Mouse (Mus musculus): ENCODE data around the gene Rbfox1. TPM values are rescaled to one million over a fixed set of nuclear protein-coding genes. Genes with fewer than 3 reads are reported as not detected.

The Rbfox1 gene
- polyA plus RNA-seq, 1 experiment from 2014 or later, result 3.3 TPM

- no peaks in the 10 kb centered on the region for H3K4me1 ChIP-seq (replicated peaks; ENCODE audit: insufficient read depth, low read length)
- H3K9ac ChIP-seq (ENCODE audit: low read depth, low read length), result no peak overlapping the region
- ATAC-seq (replicated peaks; ENCODE audit: low FRiP score, low read depth), result no peak
- H3K27ac ChIP-seq, result no peak overlapping the region
- H3K27me3 ChIP-seq (ENCODE audit: insufficient read depth, low read length), result no peaks in the 10 kb centered on the region
- 84% methylated on average over 2 of the region's 2 CpGs for WGBS
- no peak for TF ChIP-seq CTCF (IDR thresholded peaks at IDR 0.05; ENCODE audit: low read depth)
- DNase-seq (ENCODE audit: low spot score), result no peak
- no peak overlapping the region for H3K4me2 ChIP-seq (ENCODE audit: low read length)
- H3K4me3 ChIP-seq (replicated peaks; ENCODE audit: low read depth, low read length), result no peak overlapping the region
- no peaks in the 10 kb centered on the region for H3K36me3 ChIP-seq (ENCODE audit: insufficient read depth, low read length)
- H3K9me3 ChIP-seq (replicated peaks; ENCODE audit: low read length), result no peaks in the 10 kb centered on the region
These were observed 1020.8 kb downstream of the Rbfox1 start for GRCm38 (mm10) chr16:6906001-6906400.

DNA sequence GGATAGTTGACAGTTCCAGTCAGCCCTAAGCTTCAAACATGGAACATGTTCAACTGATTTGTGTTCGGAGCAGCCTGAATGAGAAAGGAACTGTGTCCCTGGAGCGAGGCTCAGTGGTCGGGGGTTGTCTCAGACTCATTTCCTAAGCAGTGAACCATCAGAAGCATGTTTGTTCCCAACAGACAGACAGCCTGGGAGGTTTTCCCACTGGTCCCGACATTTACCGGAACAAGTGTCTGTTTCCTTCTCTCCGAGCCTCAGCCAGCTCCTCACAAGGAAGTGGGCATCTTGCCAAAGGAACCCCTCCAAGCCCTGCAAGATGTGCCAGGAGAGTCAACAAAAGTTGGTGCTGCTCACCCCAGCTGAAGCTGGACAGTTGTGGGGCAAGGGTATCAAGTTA is 1022.4 kb downstream of the Rbfox1 start:
- DNase-seq (ENCODE audit: low spot score), result no peak
- WGBS, result 36% methylated on average over 6 of the region's 6 CpGs
- no peak overlapping the region for H3K27ac ChIP-seq

DNA sequence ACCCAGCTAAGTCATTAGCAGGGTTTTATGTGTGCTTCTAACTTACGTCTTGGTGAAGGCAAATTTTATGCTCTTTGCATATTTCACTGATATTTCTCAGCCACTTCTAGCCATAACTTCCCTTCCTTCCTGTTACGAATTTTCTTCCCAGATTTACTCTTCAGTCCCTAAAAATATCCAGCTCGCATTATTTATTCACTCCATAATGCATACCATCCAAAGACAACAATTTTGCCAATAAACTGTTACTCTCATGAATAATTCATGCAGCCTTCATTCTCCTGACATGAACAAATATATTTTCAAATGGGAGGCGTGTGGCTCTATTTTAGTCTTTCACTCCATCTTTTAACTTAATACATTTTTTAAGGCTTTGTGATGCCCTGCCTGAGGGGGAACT is 1029.4 kb downstream of the Rbfox1 start:
- peak; percentile 52 for DNase-seq (ENCODE audit: low spot score)
- Histone ChIP-seq H3K9ac (ENCODE audit: low read depth, low read length) (no peak overlapping the region), H3K27me3 (ENCODE audit: insufficient read depth, low read length) (no peaks in the 10 kb centered on the region), H3K36me3 (ENCODE audit: insufficient read depth, low read length) (no peaks in the 10 kb centered on the region), H3K4me3 (replicated peaks; ENCODE audit: low read depth, low read length) (no peak overlapping the region), H3K4me2 (ENCODE audit: low read length) (no peak overlapping the region), H3K9me3 (replicated peaks; ENCODE audit: low read length) (no peaks in the 10 kb centered on the region), H3K4me1 (replicated peaks; ENCODE audit: insufficient read depth, low read length) (no peaks in the 10 kb centered on the region), H3K27ac (no peak overlapping the region)
- WGBS, result 63% methylated on average over 4 of the region's 4 CpGs
- no peak for ATAC-seq (replicated peaks; ENCODE audit: low FRiP score, low read depth)
- TF ChIP-seq CTCF (IDR thresholded peaks at IDR 0.05; ENCODE audit: low read depth), result no peak

More for the DNA sequence above, 1022.4 kb downstream of the Rbfox1 start:
- H3K36me3 ChIP-seq (ENCODE audit: insufficient read depth, low read length), result no peaks in the 10 kb centered on the region
- TF ChIP-seq CTCF (IDR thresholded peaks at IDR 0.05; ENCODE audit: low read depth), result no peak
- no peak for ATAC-seq (replicated peaks; ENCODE audit: low FRiP score, low read depth)
- no peak overlapping the region for H3K4me2 ChIP-seq (ENCODE audit: low read length)
- H3K27me3 ChIP-seq (ENCODE audit: insufficient read depth, low read length), result no peaks in the 10 kb centered on the region
- H3K9ac ChIP-seq (ENCODE audit: low read depth, low read length), result no peak overlapping the region
- no peaks in the 10 kb centered on the region for H3K4me1 ChIP-seq (replicated peaks; ENCODE audit: insufficient read depth, low read length)
- H3K9me3 ChIP-seq (replicated peaks; ENCODE audit: low read length), result no peaks in the 10 kb centered on the region
- H3K4me3 ChIP-seq (replicated peaks; ENCODE audit: low read depth, low read length), result no peak overlapping the region

DNA sequence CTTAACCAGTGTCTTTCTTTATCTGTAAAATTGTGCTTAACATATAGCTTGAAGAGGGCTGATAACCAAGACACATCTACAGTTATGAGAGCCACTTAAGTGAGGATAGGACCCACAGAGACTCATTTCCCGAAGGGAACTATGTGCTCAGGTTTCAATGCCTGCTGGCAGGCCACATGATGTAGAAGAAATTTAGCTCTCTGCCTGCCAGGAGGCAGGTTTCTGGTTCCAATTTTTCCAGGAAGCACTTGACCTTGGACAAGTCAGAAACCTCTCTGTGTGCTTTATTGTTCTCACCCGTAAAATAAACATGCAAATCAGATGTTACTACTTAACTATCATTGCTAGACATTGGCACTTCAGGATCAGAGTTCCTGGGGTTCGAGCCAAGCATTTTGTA is 1033.5 kb downstream of the Rbfox1 start:
- no peak overlapping the region for H3K27ac ChIP-seq
- no peak for ATAC-seq (replicated peaks; ENCODE audit: low FRiP score, low read depth)
- peak; percentile 19 for DNase-seq (ENCODE audit: low spot score)
- no peak for TF ChIP-seq CTCF (IDR thresholded peaks at IDR 0.05; ENCODE audit: low read depth)
- H3K4me2 ChIP-seq (ENCODE audit: low read length), result no peak overlapping the region
- H3K4me3 ChIP-seq (replicated peaks; ENCODE audit: low read depth, low read length), result no peak overlapping the region
- no peaks in the 10 kb centered on the region for H3K36me3 ChIP-seq (ENCODE audit: insufficient read depth, low read length)
- no peaks in the 10 kb centered on the region for H3K4me1 ChIP-seq (replicated peaks; ENCODE audit: insufficient read depth, low read length)
- no peaks in the 10 kb centered on the region for H3K9me3 ChIP-seq (replicated peaks; ENCODE audit: low read length)
- H3K27me3 ChIP-seq (ENCODE audit: insufficient read depth, low read length), result no peaks in the 10 kb centered on the region
- 35% methylated on average over 3 of the region's 3 CpGs for WGBS
- H3K9ac ChIP-seq (ENCODE audit: low read depth, low read length), result no peak overlapping the region

DNA sequence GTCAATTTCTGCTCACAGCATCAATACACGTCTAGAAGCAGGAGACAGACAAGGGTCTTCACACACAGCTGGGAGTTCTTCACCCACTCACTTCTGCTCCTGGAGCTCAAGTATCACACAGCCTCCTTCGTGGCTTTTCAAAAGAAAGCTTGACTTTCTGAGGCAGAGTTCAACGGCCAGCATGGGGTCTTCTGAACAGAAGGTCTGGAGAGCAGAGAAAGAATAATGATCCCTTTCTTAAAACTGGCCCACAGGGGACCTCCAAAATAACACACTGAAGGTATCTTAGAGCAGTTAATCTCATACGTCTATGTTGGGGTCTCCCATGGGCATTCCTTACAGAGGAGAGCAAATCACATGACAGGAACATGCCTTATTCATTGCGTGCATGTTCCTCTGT is 1034.5 kb downstream of the Rbfox1 start:
- Histone ChIP-seq H3K36me3 (ENCODE audit: insufficient read depth, low read length) (no peaks in the 10 kb centered on the region), H3K9ac (ENCODE audit: low read depth, low read length) (no peak overlapping the region), H3K4me3 (replicated peaks; ENCODE audit: low read depth, low read length) (no peak overlapping the region), H3K27ac (no peak overlapping the region), H3K9me3 (replicated peaks; ENCODE audit: low read length) (no peaks in the 10 kb centered on the region), H3K4me2 (ENCODE audit: low read length) (no peak overlapping the region), H3K4me1 (replicated peaks; ENCODE audit: insufficient read depth, low read length) (no peaks in the 10 kb centered on the region), H3K27me3 (ENCODE audit: insufficient read depth, low read length) (no peaks in the 10 kb centered on the region)
- no peak for TF ChIP-seq CTCF (IDR thresholded peaks at IDR 0.05; ENCODE audit: low read depth)
- 37% methylated on average over 5 of the region's 5 CpGs for WGBS
- ATAC-seq (replicated peaks; ENCODE audit: low FRiP score, low read depth) (no peak), DNase-seq (ENCODE audit: low spot score) (no peak)

- no peak for ATAC-seq (replicated peaks; ENCODE audit: low FRiP score, low read depth)
- DNase-seq (ENCODE audit: low spot score), result no peak
- Histone ChIP-seq H3K4me3 (replicated peaks; ENCODE audit: low read depth, low read length) (no peak overlapping the region), H3K9ac (ENCODE audit: low read depth, low read length) (no peak overlapping the region), H3K4me2 (ENCODE audit: low read length) (no peak overlapping the region), H3K27me3 (ENCODE audit: insufficient read depth, low read length) (no peaks in the 10 kb centered on the region), H3K27ac (no peak overlapping the region), H3K9me3 (replicated peaks; ENCODE audit: low read length) (no peaks in the 10 kb centered on the region), H3K36me3 (ENCODE audit: insufficient read depth, low read length) (no peaks in the 10 kb centered on the region), H3K4me1 (replicated peaks; ENCODE audit: insufficient read depth, low read length) (no peaks in the 10 kb centered on the region)
- no peak for TF ChIP-seq CTCF (IDR thresholded peaks at IDR 0.05; ENCODE audit: low read depth)
- whole genome bisulfite sequencing, result 55% methylated on average over 2 of the region's 2 CpGs
These were observed 1042.5 kb downstream of the Rbfox1 start for GRCm38 (mm10) chr16:6927661-6928060.

DNA sequence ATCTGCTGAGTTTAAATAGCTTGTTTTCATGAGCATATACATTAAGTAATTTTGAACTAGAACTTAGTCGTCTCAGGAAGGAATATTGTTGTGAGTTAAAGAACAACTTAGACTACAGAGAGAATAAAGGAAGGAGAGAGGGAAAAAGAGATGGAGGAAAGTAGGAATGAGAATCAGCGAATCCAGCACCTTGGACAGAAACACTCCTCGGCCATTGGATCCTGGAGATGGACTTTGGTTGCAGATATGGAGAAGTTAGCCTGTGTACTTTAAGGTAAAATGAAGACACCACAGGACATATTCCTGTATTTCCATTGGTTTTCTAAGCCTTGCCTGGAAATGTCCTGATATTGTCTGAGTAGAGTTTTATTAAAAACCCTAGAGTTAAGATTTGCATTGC is 1045.6 kb downstream of the Rbfox1 start:
- Histone ChIP-seq H3K9ac (ENCODE audit: low read depth, low read length) (no peak overlapping the region), H3K4me2 (ENCODE audit: low read length) (no peak overlapping the region), H3K36me3 (ENCODE audit: insufficient read depth, low read length) (no peaks in the 10 kb centered on the region), H3K27me3 (ENCODE audit: insufficient read depth, low read length) (no peaks in the 10 kb centered on the region), H3K9me3 (replicated peaks; ENCODE audit: low read length) (no peaks in the 10 kb centered on the region), H3K4me1 (replicated peaks; ENCODE audit: insufficient read depth, low read length) (no peaks in the 10 kb centered on the region), H3K27ac (no peak overlapping the region), H3K4me3 (replicated peaks; ENCODE audit: low read depth, low read length) (no peak overlapping the region)
- 41% methylated on average over 3 of the region's 3 CpGs for WGBS
- TF ChIP-seq CTCF (IDR thresholded peaks at IDR 0.05; ENCODE audit: low read depth), result no peak
- ATAC-seq (replicated peaks; ENCODE audit: low FRiP score, low read depth) (no peak), DNase-seq (ENCODE audit: low spot score) (peak; percentile 41)

All from kidney, postnatal 0 days (tissue).